Mouse (Mus musculus) G1E (cell line): ENCODE data around the gene Vps9d1.
"Not testable (repeated sequence)": the region's sequence is repeated elsewhere in the genome, so short reads cannot be mapped to it uniquely, and the experiment has no call there.

Experiments
- CTCF ChIP-seq: IDR thresholded peaks from 2 replicates; pipeline ENCODE4 v1.5.1; 2012; ENCODE audit warnings: low read depth, low read length, inconsistent platforms, mixed read lengths
- GATA1 ChIP-seq: IDR thresholded peaks from 2 replicates; pipeline ENCODE4 v1.6.1; 2012; ENCODE audit warnings: borderline replicate concordance, low read length, inconsistent platforms, mixed read lengths
- POLR2AphosphoS5 ChIP-seq: IDR thresholded peaks from 2 replicates; pipeline ENCODE4 v1.6.1; 2012; ENCODE audit warnings: low read depth, low read length, inconsistent platforms; ENCODE audit not compliant: insufficient replicate concordance

- not testable (repeated sequence) for TF ChIP-seq CTCF, GATA1, POLR2AphosphoS5
Observed at GRCm38 (mm10) chr8:123230326-123230725, 23.8 kb downstream of the Vps9d1 start.
